Mouse (Mus musculus): Measurements from ENCODE around the gene Rrp36. TPM values are rescaled to one million over a fixed set of nuclear protein-coding genes. Genes with fewer than 3 reads are reported as not detected.

Rrp36 gene
- total RNA-seq (2021): 10 to 100 TPM; 17.9 to 21.6 TPM
- long read RNA-seq, experiment 1, transcript Rrp36-201 (7 exons, 1,195 nt): major isoform, 23 of 34 reads
- long read RNA-seq, experiment 1, partial matches to known transcripts: 2 of 34 reads
- long read RNA-seq, experiment 1, other reads (novel, unspliced or antisense): 6 of 34 reads
- long read RNA-seq, experiment 2, transcript Rrp36-201 (7 exons, 1,195 nt): major isoform, 28 of 37 reads
- long read RNA-seq, experiment 2, partial matches to known transcripts: 0 of 37 reads
- long read RNA-seq, experiment 2, other reads (novel, unspliced or antisense): 6 of 37 reads

DNA sequence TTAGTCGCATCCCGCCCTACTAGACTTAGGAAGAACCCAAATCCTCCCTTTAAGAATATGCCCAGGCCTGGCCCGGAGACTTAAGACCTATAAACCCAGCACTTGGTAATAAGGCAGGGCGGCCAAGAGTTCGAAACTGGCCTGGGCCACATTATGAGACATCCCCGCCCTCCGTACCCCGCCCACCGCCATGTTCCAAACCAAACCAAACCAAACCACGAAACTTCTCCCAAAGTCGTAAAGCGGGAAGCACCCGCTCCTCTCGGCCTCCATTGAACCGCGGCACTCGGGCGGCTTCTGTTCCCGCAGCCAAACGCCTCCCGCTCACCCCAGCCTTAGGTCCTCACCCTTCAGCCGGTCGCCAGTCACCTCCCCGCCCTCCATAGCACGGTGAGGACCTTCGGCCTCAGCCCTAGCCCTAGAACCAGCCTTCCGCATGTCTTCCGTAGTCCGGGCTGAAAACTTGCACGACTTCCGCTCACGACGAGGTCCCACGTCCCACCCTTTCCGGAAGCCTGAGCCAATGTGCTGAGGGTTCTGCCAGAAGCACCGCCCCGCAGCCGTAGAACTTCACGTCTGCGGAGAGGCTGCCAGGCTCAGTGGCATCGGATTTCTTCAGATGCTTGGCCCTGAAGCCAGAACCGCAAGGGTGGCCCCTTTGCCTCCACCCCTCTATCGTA, at the start of gene Rrp36:
Rrp36 (minus strand) TSS at position 503 of the 680 bp plus-strand sequence.
- DNase-seq (ENCODE audit: low spot score in 2 of 2): peak; percentile 80 to 92

GRCm38 (mm10) chr17:46721077-46721476, 46.9 kb upstream of the Rrp36 start:
- no peak for DNase-seq (ENCODE audit: low spot score in 2 of 2)

DNA sequence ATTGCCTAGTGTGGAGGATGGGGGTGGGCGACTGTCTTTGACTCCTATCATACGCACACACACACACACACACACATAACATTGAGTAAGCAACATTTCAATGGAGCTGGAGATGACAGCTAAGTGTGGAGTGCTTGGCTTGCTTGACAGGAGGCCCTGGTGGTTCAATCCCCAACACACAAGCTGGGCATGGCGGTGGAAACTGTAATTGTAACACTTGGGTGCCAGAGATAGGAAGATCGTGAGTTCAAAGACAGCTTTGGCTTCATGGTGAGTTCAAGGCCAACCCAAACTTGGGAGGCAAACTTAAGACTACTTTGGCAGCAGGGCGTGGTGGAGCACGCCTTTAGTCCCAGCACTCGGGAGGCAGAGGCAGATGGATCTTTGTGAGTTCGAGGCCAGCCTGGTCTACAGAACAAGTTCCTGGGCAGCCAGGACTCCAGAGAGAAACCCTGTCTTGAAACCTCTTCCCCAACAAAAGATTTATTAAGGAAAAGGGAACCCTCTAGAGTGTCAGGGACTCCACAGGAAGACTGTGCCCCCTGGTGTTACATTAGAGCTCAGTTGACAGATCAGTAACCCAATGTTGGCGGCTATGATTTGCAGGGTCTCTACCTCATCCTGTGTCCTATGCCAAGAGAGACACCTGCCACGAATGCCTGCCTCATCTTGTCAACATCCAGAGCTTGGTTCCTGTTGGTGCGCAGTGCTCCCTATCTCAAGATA, 40.8 kb upstream of the Rrp36 start:
- DNase-seq (ENCODE audit: low spot score in 2 of 2): no peak

GRCm38 (mm10) chr17:46713849-46714248, 39.7 kb upstream of the Rrp36 start:
- DNase-seq (ENCODE audit: low spot score in 2 of 2): no peak

- DNase-seq (ENCODE audit: low spot score in 2 of 2): no peak
Measured at GRCm38 (mm10) chr17:46712442-46712841, 38.3 kb upstream of the Rrp36 start.

DNA sequence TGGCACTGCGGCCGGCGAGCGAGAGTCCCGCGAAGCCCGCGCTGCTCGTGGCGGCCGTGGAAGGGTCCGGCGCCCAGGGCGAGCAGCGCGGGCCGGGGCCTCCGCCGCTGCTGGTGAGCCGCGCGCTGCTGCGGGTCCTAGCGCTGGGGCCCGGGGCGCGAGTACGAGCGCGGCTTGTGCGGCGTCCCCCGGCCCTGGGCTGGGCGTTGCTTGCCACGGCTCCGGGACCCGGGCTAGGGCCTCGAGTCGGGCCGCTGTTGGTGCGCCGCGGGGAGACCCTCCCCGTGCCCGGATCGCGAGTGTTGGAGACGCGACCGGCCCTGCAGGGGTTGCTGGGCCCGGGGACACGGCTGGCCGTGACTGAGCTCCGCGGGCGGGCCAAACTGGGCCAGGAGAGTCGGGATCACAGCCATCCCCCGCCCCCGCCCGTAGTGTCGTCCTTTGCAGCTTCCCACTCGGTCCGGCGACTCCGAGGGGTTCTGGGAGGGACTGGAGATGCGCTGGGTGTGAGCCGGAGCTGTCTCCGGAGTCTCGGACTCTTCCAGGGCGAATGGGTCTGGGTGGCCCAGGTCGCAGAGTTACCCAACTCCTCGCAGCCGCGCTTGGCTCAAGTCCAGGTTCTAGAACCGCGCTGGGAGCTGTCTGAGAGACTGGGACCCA, 37.6 kb upstream of the Rrp36 start:
- peak in 1 of 2 experiments; percentile 66 for DNase-seq (ENCODE audit: low spot score in 2 of 2)

- DNase-seq (ENCODE audit: low spot score in 2 of 2): peak; percentile 91 to 96
Measured at GRCm38 (mm10) chr17:46710959-46711597, 36.9 kb upstream of the Rrp36 start, which contains the start of gene Pex6. Gene Pex6 (plus strand): TSS chr17:46711463.

- no peak for DNase-seq (ENCODE audit: low spot score in 2 of 2)
Measured at GRCm38 (mm10) chr17:46706375-46707089, 32.4 kb upstream of the Rrp36 start.

GRCm38 (mm10) chr17:46704887-46705835, 31.0 kb upstream of the Rrp36 start, which contains the start of gene Ppp2r5d:
Gene Ppp2r5d (minus strand): TSS chr17:46705111.
- DNase-seq (ENCODE audit: low spot score in 2 of 2): peak; percentile 87 to 94

GRCm38 (mm10) chr17:46703971-46704886, 30.1 kb upstream of the Rrp36 start:
- DNase-seq (ENCODE audit: low spot score in 2 of 2): no peak

DNA sequence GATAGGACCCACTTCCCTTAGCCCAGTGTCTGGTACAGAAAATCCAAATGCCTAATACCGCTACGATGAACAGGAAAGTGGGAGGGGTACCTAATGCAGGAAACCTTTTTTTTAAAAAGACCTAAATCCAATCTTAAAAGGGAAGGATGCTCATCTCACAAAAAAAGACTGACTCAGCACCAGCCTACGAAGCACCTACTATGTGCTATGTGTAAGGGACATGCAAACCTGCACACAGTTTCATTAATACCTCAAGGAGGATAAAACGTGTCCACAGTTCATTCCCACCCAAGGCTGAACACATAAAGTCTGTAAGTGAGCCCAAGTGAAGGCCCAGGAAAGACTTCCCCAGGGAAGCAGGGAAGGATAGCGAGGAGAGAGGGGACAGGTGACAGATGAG, 28.4 kb upstream of the Rrp36 start:
- no peak for DNase-seq (ENCODE audit: low spot score in 2 of 2)

- DNase-seq (ENCODE audit: low spot score in 2 of 2): no peak
Measured at GRCm38 (mm10) chr17:46702100-46702499, 27.9 kb upstream of the Rrp36 start.

DNA sequence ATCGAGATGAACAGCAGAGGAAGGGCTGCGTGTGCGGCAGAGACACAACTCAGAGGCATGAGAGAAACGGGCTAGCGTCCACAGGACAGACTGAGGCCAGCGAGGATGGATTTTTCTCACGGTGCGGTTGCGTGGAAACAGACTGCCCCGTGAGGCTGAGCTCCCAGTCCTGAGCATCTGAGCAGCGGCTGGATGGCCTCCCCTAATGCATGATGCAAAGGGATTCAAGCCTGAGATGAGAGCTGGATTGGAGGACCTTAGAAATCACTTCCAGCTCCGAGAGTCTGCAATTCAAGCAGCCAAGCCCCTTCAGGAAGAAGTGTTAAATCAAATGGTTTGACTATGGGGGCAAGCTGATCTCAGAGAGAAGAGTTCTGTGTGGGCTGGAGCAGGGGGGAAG, 27.3 kb upstream of the Rrp36 start:
- no peak for DNase-seq (ENCODE audit: low spot score in 2 of 2)

GRCm38 (mm10) chr17:46699912-46700311, 25.8 kb upstream of the Rrp36 start:
- no peak for DNase-seq (ENCODE audit: low spot score in 2 of 2)

GRCm38 (mm10) chr17:46699245-46699644, 25.1 kb upstream of the Rrp36 start:
- no peak for DNase-seq (ENCODE audit: low spot score in 2 of 2)

DNA sequence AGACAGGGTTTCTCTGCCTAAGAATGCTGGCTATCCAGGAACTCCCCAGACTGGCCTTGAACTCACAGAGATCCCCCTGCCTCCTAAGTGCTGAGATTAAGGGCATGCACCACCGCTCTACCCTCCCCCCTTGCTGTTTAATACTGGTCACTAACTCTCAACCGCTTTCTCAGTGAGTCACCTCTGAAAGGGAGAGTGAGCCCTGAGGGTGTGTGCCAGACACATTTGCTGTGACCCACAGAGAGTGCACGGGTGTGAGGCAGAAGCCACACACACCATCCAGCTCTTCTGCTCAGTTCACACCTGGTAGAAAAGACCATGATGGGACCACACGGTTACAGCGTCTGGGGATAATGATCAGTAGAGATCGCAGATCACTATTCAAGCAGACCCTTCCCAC, 24.4 kb upstream of the Rrp36 start:
- no peak for DNase-seq (ENCODE audit: low spot score in 2 of 2)

DNA sequence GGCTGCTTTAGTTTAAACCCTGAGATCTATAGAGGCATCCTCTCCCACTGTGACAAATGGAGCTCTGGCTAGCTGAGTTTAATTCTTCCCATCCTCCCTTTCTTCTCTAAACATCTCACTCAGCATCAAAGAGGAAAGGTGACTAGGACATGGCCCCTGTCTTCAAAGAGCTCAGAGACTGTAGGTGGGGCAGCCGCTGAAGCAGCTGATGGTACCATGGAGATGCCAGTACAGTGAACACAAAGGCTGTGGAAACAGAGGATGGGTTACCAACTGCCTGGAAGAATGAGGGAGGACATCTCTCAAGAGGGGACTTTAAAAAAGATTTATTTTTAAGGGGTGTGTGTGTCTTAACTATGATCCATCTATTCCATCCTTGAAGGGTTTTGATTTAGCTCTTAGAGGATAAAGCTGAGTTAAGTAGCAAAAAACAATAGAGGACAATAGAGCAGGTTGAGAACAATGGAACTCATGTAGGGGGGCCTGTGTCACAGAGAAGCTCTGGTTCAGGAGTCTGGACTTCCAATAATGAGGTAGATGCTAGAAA, 20.4 kb upstream of the Rrp36 start:
- DNase-seq (ENCODE audit: low spot score in 2 of 2): no peak

GRCm38 (mm10) chr17:46691390-46691789, 17.2 kb upstream of the Rrp36 start:
- DNase-seq (ENCODE audit: low spot score in 2 of 2): no peak
